Mouse (Mus musculus) hindbrain, postnatal 0 days (tissue): Measurements from ENCODE around the gene Dab2ip. TPM values are rescaled to one million over a fixed set of nuclear protein-coding genes. Genes with fewer than 3 reads are reported as not detected.

ENCODE experiments used
- ATAC-seq: fragments of 200-750 bp; cut with Nextera tagmentation; 2 replicates; pipeline ENCODE4 v1.8.0; 2017; ENCODE audit warnings: mild to moderate bottlenecking, moderate TSS enrichment, moderate library complexity
- DNase-seq: peaks from one replicate; pipeline ENCODE4 v3.0.0-alpha.2; 2015; ENCODE audit warnings: low spot score
- H3K27ac ChIP-seq: fragments of 300-500 bp; sonication (generic); 2 replicates; pipeline ENCODE4 v1.5.1; 2014; ENCODE audit warnings: mild to moderate bottlenecking
- H3K27me3 ChIP-seq: fragments of 300-500 bp; sonication (generic); 2 replicates; pipeline ENCODE4 v1.6.1; 2014; ENCODE audit warnings: low read length, mixed read lengths; ENCODE audit not compliant: insufficient read depth
- H3K36me3 ChIP-seq: fragments of 300-500 bp; sonication (generic); 2 replicates; pipeline ENCODE4 v1.6.1; 2014; ENCODE audit warnings: low read length, mixed read lengths; ENCODE audit not compliant: insufficient read depth
- H3K4me1 ChIP-seq: fragments of 300-500 bp; sonication (generic); 2 replicates; pipeline ENCODE4 v1.6.1; 2014; ENCODE audit warnings: antibody characterized with exemption, low read length, mixed read lengths; ENCODE audit not compliant: insufficient read depth
- H3K4me2 ChIP-seq: fragments of 300-500 bp; sonication (generic); 2 replicates; pipeline ENCODE4 v1.6.1; 2014; ENCODE audit warnings: low read depth, mild to moderate bottlenecking, low read length, moderate library complexity, mixed read lengths
- H3K4me3 ChIP-seq: fragments of 300-500 bp; sonication (generic); 2 replicates; pipeline ENCODE4 v1.5.1; 2014; ENCODE audit warnings: low read length
- H3K9ac ChIP-seq: fragments of 300-500 bp; sonication (generic); replicated peaks from 2 replicates; pipeline ENCODE4 v1.6.1; 2014; ENCODE audit warnings: mild to moderate bottlenecking, low read length, moderate library complexity, mixed read lengths
- H3K9me3 ChIP-seq: fragments of 300-500 bp; sonication (generic); 2 replicates; pipeline ENCODE4 v1.6.1; 2016; ENCODE audit warnings: low read length, mixed read lengths
- CTCF ChIP-seq: IDR thresholded peaks from 2 replicates; pipeline ENCODE4 v1.5.1; 2016; ENCODE audit warnings: antibody characterized with exemption, control low read depth, low read depth
- WGBS: fragments of 180-500 bp; shearing (Covaris S2); extraction: QIAGEN DNeasy Blood & Tissue Kit; methylation state at CpG from one replicate; pipeline ENCODE4 v1.1.7; 2014; 5-methylcytosine and 5-hydroxymethylcytosine counted together
- polyA plus RNA-seq: library from polyadenylated mRNA; unstranded; fragments of >200 nt; fragmentation: Nextera tagmentation; extraction: Ambion mirVana; gene quantifications from 2 replicates; pipeline ENCODE4 v1.2.1, GENCODE M21; 2015
- total RNA-seq: library from RNA; depleted of rRNA; stranded (reverse); fragments of >200 nt; gene quantifications from 2 replicates; pipeline ENCODE4 v1.2.3, GENCODE M21; 2014

Dab2ip gene
- total and polyA plus RNA-seq, 2 experiments from 2014 or later: 64.5 to 161 TPM

GRCm38 (mm10) chr2:35607476-35607875, 49.4 kb downstream of the Dab2ip start:
- DNase-seq (no peak), ATAC-seq (no peak; the same call in 1 of the 2 replicates)
- no peak for TF ChIP-seq CTCF
- H3K9me3 ChIP-seq: no peaks in the 10 kb centered on the region
- H3K4me2 ChIP-seq: no peak overlapping the region
- H3K4me1 ChIP-seq: peaks cover 14% of the 10 kb centered on the region
- H3K27me3 ChIP-seq: no peaks in the 10 kb centered on the region
- H3K27ac ChIP-seq: no peak overlapping the region
- no peaks in the 10 kb centered on the region for H3K36me3 ChIP-seq
- 11% methylated on average over 8 of the region's 8 CpGs for WGBS
- H3K9ac ChIP-seq: no peak overlapping the region
- no peak overlapping the region for H3K4me3 ChIP-seq

DNA sequence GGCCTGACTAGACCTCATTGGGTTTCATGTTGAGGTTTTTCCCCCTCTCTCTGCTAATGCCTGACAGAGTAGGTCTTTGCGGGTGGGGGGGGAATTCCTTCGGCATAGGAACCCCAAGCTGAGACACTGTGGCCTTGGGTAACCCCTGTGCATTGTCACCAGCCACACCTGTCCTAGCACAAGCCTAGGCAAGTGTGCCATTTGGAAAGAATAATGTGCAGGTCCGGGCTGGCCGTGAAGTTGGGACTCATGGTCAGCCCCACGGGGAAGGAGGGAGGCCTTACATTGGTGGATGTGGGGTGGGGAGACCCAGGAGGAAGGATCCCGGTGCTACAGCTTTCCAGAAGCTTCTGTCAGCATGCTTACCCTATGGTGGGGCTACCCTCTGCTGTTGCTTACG, 50.8 kb downstream of the Dab2ip start:
- Histone ChIP-seq H3K36me3 (no peaks in the 10 kb centered on the region), H3K9ac (no peak overlapping the region), H3K4me3 (no peak overlapping the region), H3K27ac (no peak overlapping the region), H3K9me3 (no peaks in the 10 kb centered on the region), H3K4me1 (peaks cover 14% of the 10 kb centered on the region), H3K4me2 (no peak overlapping the region), H3K27me3 (no peaks in the 10 kb centered on the region)
- ATAC-seq (no peak), DNase-seq (no peak)
- no peak for TF ChIP-seq CTCF
- WGBS: 87% methylated on average over 7 of the region's 7 CpGs

- 38% methylated on average over 9 of the region's 9 CpGs for WGBS
- Histone ChIP-seq H3K4me3 (no peak overlapping the region), H3K27ac (no peak overlapping the region), H3K4me1 (peaks cover 14% of the 10 kb centered on the region), H3K4me2 (no peak overlapping the region), H3K27me3 (no peaks in the 10 kb centered on the region), H3K9ac (no peak overlapping the region), H3K9me3 (no peaks in the 10 kb centered on the region), H3K36me3 (no peaks in the 10 kb centered on the region)
- peak; percentile 63 for ATAC-seq
- peak; percentile 42 for DNase-seq
- peak; percentile 72 for TF ChIP-seq CTCF
These were observed 51.3 kb downstream of the Dab2ip start for GRCm38 (mm10) chr2:35609317-35609716.

GRCm38 (mm10) chr2:35610168-35610951, 52.3 kb downstream of the Dab2ip start:
- ATAC-seq (peak; percentile 17; the same call in 1 of the 2 replicates), DNase-seq (no peak)
- Histone ChIP-seq H3K4me1 (peaks cover 14% of the 10 kb centered on the region), H3K27me3 (no peaks in the 10 kb centered on the region), H3K9me3 (no peaks in the 10 kb centered on the region), H3K4me3 (no peak overlapping the region), H3K9ac (no peak overlapping the region), H3K4me2 (no peak overlapping the region), H3K36me3 (no peaks in the 10 kb centered on the region), H3K27ac (no peak overlapping the region)
- no peak for TF ChIP-seq CTCF
- 10% methylated on average over 11 of the region's 11 CpGs for WGBS

GRCm38 (mm10) chr2:35610976-35611375, 52.9 kb downstream of the Dab2ip start:
- 38% methylated on average over 7 of the region's 7 CpGs for whole genome bisulfite sequencing
- Histone ChIP-seq H3K27ac (no peak overlapping the region), H3K9me3 (no peaks in the 10 kb centered on the region), H3K4me2 (no peak overlapping the region), H3K4me3 (no peak overlapping the region), H3K4me1 (peaks cover 14% of the 10 kb centered on the region), H3K27me3 (no peaks in the 10 kb centered on the region), H3K9ac (no peak overlapping the region), H3K36me3 (no peaks in the 10 kb centered on the region)
- TF ChIP-seq CTCF: no peak
- no peak for DNase-seq
- ATAC-seq: no peak

GRCm38 (mm10) chr2:35611645-35612044, 53.6 kb downstream of the Dab2ip start:
- no peaks in the 10 kb centered on the region for H3K27me3 ChIP-seq
- H3K27ac ChIP-seq: no peak overlapping the region
- no peaks in the 10 kb centered on the region for H3K9me3 ChIP-seq
- H3K9ac ChIP-seq: no peak overlapping the region
- no peak for TF ChIP-seq CTCF
- ATAC-seq: no peak
- H3K4me3 ChIP-seq: no peak overlapping the region
- WGBS: 59% methylated on average over 4 of the region's 4 CpGs
- H3K36me3 ChIP-seq: no peaks in the 10 kb centered on the region
- no peak overlapping the region for H3K4me2 ChIP-seq
- peaks cover 14% of the 10 kb centered on the region for H3K4me1 ChIP-seq
- DNase-seq: no peak

DNA sequence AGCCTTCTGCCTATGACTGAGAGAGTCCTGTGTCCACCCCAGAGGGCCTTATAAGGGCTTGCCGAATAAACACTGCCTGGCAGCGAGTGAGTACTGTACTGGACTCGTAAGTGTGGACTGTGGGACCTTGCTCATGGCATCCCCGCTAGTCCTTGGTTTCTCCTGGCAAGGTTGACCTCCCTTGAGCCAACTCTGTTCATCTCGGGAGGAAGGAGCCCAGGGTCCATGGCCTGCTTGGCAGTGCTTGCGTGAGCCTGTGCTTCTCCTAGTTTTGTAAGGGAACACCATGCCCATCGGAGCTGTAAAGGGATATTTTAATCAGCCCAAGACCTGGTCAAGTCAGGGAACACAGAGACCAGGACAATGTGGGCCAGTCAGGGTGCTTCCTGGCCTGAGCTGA, 54.2 kb downstream of the Dab2ip start:
- Histone ChIP-seq H3K4me3 (no peak overlapping the region), H3K4me1 (peaks cover 14% of the 10 kb centered on the region), H3K9me3 (no peaks in the 10 kb centered on the region), H3K4me2 (no peak overlapping the region), H3K9ac (no peak overlapping the region), H3K36me3 (no peaks in the 10 kb centered on the region), H3K27ac (no peak overlapping the region), H3K27me3 (no peaks in the 10 kb centered on the region)
- ATAC-seq (no peak), DNase-seq (no peak)
- no peak for TF ChIP-seq CTCF
- 73% methylated on average over 7 of the region's 7 CpGs for WGBS
